Mouse (Mus musculus) megakaryocyte, embryonic 14.5 days (primary cell): ENCODE data around the gene Cfb. TPM values are rescaled to one million over a fixed set of nuclear protein-coding genes. Genes with fewer than 3 reads are reported as not detected.
"Not testable (repeated sequence)": the region's sequence is repeated elsewhere in the genome, so short reads cannot be mapped to it uniquely, and the experiment has no call there.

Experiments used
- H3K27me3 ChIP-seq: replicated peaks from 2 replicates; pipeline ENCODE3; 2012; ENCODE audit warnings: inconsistent platforms
- H3K36me3 ChIP-seq: replicated peaks from 2 replicates; pipeline ENCODE3; 2012; ENCODE audit warnings: low read length, inconsistent platforms, mixed read lengths
- H3K4me1 ChIP-seq: 2 replicates; pipeline ENCODE4 v1.6.1; 2012; ENCODE audit warnings: inconsistent platforms
- H3K4me3 ChIP-seq: replicated peaks from 2 replicates; pipeline ENCODE3; 2012; ENCODE audit warnings: moderate library complexity, mild to moderate bottlenecking, inconsistent platforms
- H3K9me3 ChIP-seq: 2 replicates; pipeline ENCODE4 v1.6.1; 2012; ENCODE audit warnings: inconsistent platforms
- FLI1 ChIP-seq: IDR thresholded peaks from 2 replicates; pipeline ENCODE4 v1.6.1; 2012; ENCODE audit warnings: low read length, inconsistent platforms, mixed read lengths
- GATA1 ChIP-seq: IDR thresholded peaks from 3 replicates; pipeline ENCODE4 v1.6.1; 2012; ENCODE audit warnings: mixed read lengths, low read length, inconsistent platforms, borderline replicate concordance
- polyA plus RNA-seq: library from polyadenylated mRNA; stranded (reverse); fragments of >175 nt; gene quantifications from 2 replicates; pipeline ENCODE4 v1.2.3, GENCODE M21; 2012; ENCODE audit warnings: low replicate concordance; ENCODE audit not compliant: insufficient read depth

The Cfb gene
- polyA plus RNA-seq = 0.54 TPM in 1 of 2 replicates, not detected in the other

DNA sequence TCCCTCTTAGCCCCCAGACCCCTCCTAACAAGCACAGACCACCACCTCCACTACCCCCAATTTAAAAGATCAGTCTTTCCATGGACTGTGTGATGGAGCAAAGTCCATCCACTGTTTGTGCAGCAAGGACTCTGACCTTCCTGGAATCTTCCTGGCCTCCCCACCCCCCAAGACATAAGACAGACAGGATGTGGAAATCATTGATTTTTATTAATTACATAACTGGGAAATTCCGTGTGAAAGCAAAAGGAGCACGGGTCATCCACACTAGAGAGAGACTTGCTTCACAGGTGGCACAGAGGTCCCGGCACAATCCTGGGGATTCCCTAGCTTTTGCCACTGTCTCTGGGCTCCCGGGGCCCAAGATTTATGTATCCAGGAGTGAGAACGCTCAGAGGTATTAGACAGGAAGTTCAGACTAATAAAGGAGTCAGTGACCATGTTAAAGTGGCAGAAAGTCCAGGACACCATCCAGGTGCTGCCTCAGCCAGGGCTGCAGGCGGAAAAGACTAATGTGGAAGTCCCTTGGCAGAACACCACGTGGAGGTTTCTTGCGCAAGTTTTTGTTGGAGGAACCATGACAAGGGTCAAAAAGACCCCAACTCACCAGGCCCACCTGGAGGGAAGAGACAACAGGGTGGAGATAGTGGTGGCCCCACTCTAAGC, at the start of gene Cfb:
Gene Cfb, minus strand, starts transcription at position 103 of the 666 bp plus-strand sequence.
- H3K4me1 ChIP-seq = peaks cover 39% of the 10 kb centered on the region
- TF ChIP-seq GATA1 = no peak
- TF ChIP-seq FLI1 = no peak
- H3K4me3 ChIP-seq = no peak within 1 kb of the TSS
- H3K27me3 ChIP-seq = peaks cover 51% of the 10 kb centered on the region
- H3K36me3 ChIP-seq = peaks cover 9% of the 10 kb centered on the region
- H3K9me3 ChIP-seq = no peaks in the 10 kb centered on the region

DNA sequence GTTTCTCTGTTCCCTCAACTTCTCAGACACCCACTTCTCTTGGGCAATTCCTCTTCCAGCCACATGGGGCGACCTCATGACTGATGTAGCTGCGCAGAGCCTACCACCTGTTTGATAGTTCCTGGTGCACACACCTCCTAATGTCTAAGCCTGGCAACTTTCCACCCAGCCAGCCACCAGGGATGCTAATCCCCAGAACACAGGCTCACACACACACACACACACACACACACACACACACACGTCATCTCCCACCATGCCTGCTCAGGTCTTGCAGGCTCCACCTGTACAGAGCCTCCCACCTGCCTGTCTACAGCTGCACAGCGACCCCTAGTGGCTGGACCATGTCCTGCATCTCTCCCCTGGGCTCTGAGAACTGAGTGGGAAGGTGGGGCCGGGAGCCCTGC, 49.6 kb upstream of the Cfb start:
- Histone ChIP-seq H3K9me3 (no peaks in the 10 kb centered on the region), H3K4me1 (peaks cover 33% of the 10 kb centered on the region), H3K36me3 (peaks cover 76% of the 10 kb centered on the region), H3K4me3 (no peak overlapping the region), H3K27me3 (peaks cover 3% of the 10 kb centered on the region)
- TF ChIP-seq GATA1 (no peak), FLI1 (no peak)

DNA sequence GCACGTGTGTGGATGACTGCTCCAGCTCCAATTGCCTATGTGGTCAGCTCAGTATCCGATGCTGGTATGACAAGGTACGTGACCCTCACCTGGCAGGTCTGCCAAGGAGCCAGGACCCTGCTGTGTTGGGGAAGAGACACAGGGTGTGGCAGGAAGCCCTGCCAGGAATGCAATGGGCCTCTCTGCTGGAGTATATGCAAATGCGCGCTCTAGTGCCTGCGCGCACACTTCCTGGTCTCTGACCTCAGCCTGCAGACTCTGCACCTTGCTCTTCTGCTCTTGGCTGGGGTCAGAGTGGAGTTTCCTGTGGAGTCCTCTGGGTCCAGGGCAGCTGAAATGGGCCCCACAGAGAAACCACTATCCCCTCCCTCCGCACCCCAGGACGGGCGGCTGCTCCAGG, 48.7 kb upstream of the Cfb start:
- Histone ChIP-seq H3K4me3 (peak overlapping the region; percentile 55), H3K27me3 (no peaks in the 10 kb centered on the region), H3K9me3 (no peaks in the 10 kb centered on the region), H3K4me1 (peaks cover 41% of the 10 kb centered on the region), H3K36me3 (peaks cover 85% of the 10 kb centered on the region)
- no peak for TF ChIP-seq GATA1
- TF ChIP-seq FLI1 = no peak

DNA sequence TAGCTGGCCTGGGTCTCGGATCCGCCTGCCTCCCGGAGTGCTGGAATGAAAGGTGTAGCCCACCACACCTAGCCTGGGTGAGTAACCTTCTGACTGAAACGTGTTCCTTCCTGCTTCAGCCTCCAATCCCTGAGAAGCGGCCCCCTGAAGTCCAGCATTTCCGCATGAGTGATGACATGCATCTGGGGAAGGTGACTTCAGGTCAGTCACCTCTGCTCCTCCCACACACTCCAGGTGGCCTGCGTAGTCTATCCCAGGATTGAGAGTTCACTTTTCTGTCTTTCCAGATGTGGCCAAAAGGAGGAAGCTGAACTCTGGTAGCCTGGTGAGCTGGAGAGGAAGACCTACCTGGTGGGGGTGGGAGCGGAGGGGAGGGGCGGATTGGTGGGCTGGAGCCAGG, 40.6 kb upstream of the Cfb start:
- Histone ChIP-seq H3K27me3 (no peaks in the 10 kb centered on the region), H3K36me3 (peaks cover 65% of the 10 kb centered on the region), H3K4me3 (no peak overlapping the region), H3K4me1 (peaks cover 64% of the 10 kb centered on the region), H3K9me3 (no peaks in the 10 kb centered on the region)
- no peak for TF ChIP-seq FLI1
- TF ChIP-seq GATA1 = no peak

DNA sequence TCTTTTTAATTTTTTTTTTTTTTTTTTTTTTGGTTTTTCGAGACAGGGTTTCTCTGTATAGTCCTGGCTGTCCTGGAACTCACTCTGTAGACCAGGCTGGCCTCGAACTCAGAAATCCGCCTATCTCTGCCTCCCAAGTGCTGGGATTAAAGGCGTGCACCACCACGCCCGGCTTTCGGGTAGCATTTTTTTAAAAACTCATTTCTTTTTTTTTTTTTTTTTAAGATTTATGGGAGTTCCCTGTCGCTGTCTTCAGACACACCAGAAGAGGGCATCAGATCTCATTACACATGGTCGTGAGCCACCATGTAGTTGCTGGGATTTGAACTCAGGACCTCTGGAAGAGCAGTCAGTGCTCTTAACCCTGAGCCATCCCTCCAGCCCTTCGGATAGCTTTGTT, 39.6 kb upstream of the Cfb start:
- not testable (repeated sequence) for H3K27me3 ChIP-seq, H3K9me3 ChIP-seq, H3K4me3 ChIP-seq
- Histone ChIP-seq H3K36me3 (peaks cover 55% of the 10 kb centered on the region), H3K4me1 (peaks cover 68% of the 10 kb centered on the region)

DNA sequence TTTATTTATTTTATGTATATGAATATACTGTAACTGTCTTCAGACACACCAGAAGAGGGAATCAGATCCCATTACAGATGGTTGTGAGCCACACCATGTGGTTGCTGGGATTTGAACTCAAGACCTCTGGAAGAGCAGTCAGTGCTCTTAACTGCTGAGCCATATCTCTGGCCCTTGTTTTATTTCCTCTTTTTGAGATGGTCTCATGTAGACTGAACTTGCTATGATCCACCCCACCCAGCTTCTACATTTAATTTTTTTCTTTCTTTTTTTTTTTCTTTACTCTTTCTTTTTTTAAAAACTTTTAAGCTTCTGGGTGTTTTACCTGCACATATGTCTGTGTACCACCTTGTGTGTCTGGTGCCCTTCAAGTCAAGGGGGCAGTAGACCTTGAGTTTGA, 38.5 kb upstream of the Cfb start:
- H3K36me3 ChIP-seq = peaks cover 49% of the 10 kb centered on the region
- H3K9me3 ChIP-seq = not testable (repeated sequence)

DNA sequence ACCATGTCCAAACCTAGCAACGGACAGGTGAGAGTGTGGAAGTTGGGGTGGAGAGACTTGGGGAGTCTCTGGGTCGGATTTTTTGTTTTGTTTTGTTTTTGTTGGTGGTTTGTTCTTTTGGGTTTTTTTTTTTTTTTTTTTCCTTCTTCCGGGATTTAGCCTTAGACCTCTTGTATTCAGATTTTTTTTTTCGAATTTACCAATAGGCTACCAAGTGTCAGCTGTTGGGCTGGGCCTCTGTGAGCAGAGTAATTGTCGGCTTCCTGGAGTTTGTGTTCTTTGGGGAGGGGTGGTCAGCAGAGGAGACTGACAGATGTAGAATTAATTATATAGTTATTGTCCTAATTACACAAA, 37.5 kb upstream of the Cfb start:
- peaks cover 70% of the 10 kb centered on the region for H3K4me1 ChIP-seq
- TF ChIP-seq FLI1 = no peak
- TF ChIP-seq GATA1 = no peak
- no peaks in the 10 kb centered on the region for H3K27me3 ChIP-seq
- H3K36me3 ChIP-seq = peaks cover 44% of the 10 kb centered on the region
- H3K4me3 ChIP-seq = peak overlapping the region; percentile 99
- no peaks in the 10 kb centered on the region for H3K9me3 ChIP-seq

More for the DNA sequence above, 38.5 kb upstream of the Cfb start:
- H3K4me3 ChIP-seq, H3K27me3 ChIP-seq: not testable (repeated sequence)
- peaks cover 70% of the 10 kb centered on the region for H3K4me1 ChIP-seq

DNA sequence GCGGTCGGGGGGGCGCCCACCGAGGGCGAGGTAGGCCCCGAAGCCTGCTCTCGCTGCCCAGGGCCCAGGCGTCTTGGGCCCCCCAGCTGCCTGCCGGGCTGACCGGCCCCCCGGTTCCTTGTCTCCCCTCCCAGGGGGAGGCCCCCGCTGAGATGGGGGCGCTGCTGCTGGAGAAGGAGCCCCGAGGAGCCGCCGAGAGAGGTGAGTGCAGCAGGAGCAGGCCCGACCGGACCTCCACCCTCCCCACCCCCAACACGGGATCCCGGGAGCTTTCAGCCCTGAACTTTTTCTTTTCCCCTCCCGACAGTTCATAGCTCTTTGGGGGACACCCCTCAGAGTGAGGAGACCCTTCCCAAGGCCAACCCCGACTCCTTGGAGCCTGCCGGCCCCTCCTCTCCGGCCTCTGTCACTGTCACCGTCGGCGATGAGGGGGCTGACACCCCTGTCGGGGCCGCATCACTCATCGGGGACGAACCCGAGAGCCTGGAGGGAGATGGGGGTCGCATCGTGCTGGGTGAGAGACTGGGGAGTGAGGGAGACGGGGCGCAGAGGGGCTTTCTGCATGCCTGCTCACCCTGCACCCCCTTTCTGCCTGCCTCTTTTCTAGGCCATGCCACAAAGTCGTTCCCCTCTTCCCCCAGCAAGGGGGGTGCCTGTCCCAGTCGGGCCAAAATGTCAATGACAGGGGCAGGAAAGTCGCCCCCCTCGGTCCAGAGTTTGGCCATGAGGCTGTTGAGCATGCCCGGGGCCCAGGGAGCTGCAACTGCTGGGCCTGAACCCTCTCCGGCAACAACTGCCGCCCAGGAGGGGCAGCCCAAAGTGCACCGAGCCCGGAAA, 37.0 kb upstream of the Cfb start:
- TF ChIP-seq GATA1 = no peak
- no peak for TF ChIP-seq FLI1
- H3K4me1 ChIP-seq = peaks cover 67% of the 10 kb centered on the region
- peak overlapping the region; percentile 99 for H3K4me3 ChIP-seq

DNA sequence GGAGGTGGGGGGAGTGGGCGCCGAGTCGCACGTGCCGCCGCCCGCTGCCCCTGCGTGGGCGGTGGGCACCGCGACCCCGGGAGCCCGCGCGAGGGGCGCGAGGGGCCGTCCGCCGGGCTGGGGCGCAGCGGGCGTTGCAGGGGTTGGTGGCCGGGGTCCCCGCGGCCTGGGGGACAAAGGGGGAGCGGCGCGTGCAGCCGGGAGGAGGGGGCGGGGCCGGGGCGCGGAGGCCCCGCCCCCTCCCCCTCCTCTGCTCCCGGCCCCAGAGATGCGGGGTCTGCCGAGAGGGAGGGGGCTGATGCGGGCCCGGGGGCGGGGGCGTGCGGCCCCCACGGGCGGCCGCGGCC, 36.4 kb upstream of the Cfb start:
- Histone ChIP-seq H3K4me1 (peaks cover 65% of the 10 kb centered on the region), H3K4me3 (peak overlapping the region; percentile 99), H3K9me3 (no peaks in the 10 kb centered on the region), H3K36me3 (peaks cover 35% of the 10 kb centered on the region), H3K27me3 (no peaks in the 10 kb centered on the region)
- TF ChIP-seq GATA1 (no peak), FLI1 (no peak)

More for the DNA sequence above, 37.0 kb upstream of the Cfb start:
- Histone ChIP-seq H3K36me3 (peaks cover 38% of the 10 kb centered on the region), H3K9me3 (no peaks in the 10 kb centered on the region), H3K27me3 (no peaks in the 10 kb centered on the region)

DNA sequence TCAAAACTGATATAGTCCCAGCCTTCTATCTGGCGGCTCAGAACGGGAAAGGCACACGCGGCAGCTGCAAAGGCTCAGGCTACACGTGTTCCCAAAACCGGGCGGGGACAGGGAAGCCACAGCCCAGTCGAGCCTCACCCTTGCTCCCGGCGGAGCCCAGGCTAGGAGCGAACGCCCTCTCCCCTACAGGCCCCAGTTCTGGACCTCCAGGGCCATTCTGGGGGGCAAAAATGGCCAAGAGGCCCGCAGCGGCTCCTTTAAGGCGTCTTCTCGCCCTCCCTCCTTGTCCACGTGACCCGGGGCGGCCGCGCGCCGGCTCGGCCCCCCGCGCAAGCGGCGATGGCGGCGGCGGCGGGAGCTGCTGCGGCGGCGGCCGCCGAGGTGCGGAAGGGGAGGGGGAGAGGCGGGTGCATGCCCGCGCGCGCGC, 35.9 kb upstream of the Cfb start, which contains the start of the genes C2 and Ehmt2:
Gene C2, minus strand, starts transcription at position 106 of the 427 bp plus-strand sequence.
Gene Ehmt2, plus strand, starts transcription at position 310 of the 427 bp plus-strand sequence.
- Histone ChIP-seq H3K4me1 (peaks cover 65% of the 10 kb centered on the region), H3K36me3 (peaks cover 30% of the 10 kb centered on the region), H3K27me3 (no peaks in the 10 kb centered on the region), H3K4me3 (peak within 1 kb of the TSS; percentile 99), H3K9me3 (no peaks in the 10 kb centered on the region)
- TF ChIP-seq GATA1 = no peak
- no peak for TF ChIP-seq FLI1
